Mouse (Mus musculus) gastrocnemius, adult 8-10 months (tissue): ENCODE data around the gene Rag2. TPM values are rescaled to one million over a fixed set of nuclear protein-coding genes. Genes with fewer than 3 reads are reported as not detected.

ENCODE experiments used
- DNase-seq, 2 experiments: peaks; one replicate each; pipeline ENCODE4 v3.0.0; 2022; ENCODE audit warnings: low spot score in 2 of 2
- total RNA-seq, 4 experiments: library from RNA; stranded (reverse); gene quantifications; 2 replicates each; pipeline ENCODE4 v1.2.4; 2022

Rag2 gene
- not detected for total RNA-seq

- DNase-seq, result no peak
Measured at GRCm38 (mm10) chr2:101624526-101624925, at the start of gene Rag2. Rag2 (plus strand) TSS chr2:101624718.

GRCm38 (mm10) chr2:101577243-101577642, 47.3 kb upstream of the Rag2 start:
- DNase-seq, result no peak

DNA sequence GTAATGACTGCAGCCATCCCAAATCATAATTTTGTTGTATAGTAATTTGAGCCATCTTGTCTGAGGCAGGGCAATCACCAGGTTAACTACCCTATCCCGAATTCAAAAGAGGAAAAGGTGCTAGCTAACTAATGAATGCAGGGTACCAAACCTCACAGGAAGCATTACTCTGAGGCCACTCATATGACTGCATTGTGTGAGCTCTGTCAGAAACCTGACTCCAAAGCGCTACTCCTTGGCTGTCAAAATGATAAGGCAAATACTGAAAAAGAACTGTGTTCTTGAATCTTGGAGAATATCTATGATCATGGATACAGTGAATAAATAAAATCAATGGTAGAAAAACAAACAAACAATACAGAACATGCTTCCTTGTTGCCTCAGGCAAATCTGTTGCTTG, 44.5 kb upstream of the Rag2 start:
- DNase-seq, result no peak

- no peak for DNase-seq
Measured at GRCm38 (mm10) chr2:101580428-101580827, 44.1 kb upstream of the Rag2 start.

GRCm38 (mm10) chr2:101580977-101581376, 43.5 kb upstream of the Rag2 start:
- no peak for DNase-seq

DNA sequence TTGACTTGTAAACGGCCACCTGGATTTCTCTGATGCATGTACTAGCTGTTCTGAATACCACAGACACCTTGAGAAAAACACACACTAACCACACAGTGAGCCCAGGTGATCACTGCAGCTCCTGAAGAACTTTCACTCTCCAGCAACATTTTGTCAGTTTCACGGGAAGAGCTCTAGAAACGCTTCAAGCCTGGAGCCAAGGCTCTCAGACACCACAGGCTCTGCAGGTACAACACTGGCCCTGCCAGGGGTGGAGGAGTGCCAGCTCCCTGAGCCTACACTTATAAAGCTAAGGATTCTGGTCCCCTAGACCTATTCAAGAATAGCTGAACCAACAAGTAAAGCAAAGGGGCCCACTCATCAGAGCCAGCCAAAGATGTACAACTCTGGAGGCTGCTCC, 43.1 kb upstream of the Rag2 start:
- no peak for DNase-seq

GRCm38 (mm10) chr2:101591356-101591755, 33.2 kb upstream of the Rag2 start:
- DNase-seq, result no peak

DNA sequence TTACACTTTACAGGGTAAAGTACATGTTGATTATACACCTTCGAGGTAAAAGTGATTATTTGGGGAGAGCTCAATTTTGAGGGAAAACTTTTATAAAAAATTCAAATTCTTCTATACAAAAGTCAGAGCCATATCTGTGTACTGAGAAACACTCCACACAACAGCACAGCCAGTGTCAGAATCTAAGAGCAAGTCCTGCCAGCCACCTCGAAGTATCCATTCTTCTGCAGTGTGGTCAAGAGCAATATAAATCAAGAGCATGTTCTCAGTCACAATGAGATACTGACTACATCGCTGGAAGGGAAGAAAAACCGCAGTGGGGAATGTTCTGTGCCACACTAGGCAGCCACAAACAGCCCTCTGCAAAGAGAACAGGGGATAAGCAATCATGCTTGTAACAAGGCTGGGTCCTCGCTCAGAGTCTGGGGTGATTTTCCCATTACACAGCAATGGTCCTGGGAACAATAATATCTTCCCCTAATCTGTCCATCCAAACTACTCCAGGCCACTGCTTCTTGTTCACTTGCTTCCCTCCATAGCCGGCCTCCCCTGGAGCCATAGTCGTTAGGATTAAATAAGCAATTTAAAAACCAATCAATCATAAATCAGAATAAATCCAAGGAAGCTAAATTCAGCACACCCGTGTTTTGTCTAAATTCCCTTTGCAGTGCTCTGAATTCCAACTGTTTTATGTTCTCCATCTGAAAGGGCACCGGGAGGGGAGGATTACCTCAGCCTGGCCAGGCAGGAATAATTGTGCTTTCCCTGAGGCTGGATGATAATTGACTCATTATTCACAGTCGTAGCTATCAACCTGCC, 32.3 kb upstream of the Rag2 start:
- DNase-seq, result no peak

- DNase-seq, result no peak
Measured at GRCm38 (mm10) chr2:101592886-101593285, 31.6 kb upstream of the Rag2 start.

- no peak for DNase-seq
Measured at GRCm38 (mm10) chr2:101594681-101595080, 29.8 kb upstream of the Rag2 start.

DNA sequence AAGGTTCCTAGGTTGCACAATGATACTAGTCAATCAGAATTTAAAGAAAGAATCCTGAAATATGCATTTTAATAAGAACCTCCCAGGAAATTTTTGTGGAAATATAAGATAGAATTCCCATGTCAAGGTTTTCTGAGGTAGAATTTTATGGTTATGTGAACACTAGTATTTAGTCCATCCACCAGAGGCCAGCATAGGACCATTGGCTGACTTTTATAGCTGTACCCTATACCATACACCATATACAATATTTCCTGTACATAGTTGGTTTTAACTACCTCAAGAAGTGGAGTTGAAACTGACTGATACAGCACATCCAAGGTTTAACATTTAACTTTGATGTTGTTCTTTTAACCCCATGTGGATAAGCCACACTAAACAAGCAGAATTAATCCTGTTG, 27.3 kb upstream of the Rag2 start:
- no peak for DNase-seq

GRCm38 (mm10) chr2:101598190-101599181, 26.0 kb upstream of the Rag2 start:
- DNase-seq, result no peak

DNA sequence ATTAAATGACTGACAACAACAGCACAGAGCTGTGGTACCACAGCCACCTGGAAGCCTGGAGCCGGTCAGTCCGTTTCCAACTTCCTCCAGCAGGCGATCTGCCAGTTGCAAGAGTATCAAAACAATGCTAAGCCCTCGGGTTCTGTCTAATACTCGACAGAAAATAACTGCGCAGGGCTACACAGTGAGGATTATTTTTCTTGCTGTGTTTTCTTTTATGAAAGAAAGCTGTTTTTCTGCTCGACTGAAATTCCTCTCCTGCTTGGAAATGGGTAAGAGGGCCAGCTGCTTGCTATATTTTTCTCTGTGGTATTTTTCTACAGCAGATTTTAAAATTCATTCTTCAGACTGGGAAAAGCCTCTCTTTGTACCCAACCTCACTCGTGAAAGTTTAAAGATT, 23.8 kb upstream of the Rag2 start:
- peak in 1 of 2 experiments; percentile 24 for DNase-seq

GRCm38 (mm10) chr2:101603099-101603498, 21.4 kb upstream of the Rag2 start:
- DNase-seq, result no peak

DNA sequence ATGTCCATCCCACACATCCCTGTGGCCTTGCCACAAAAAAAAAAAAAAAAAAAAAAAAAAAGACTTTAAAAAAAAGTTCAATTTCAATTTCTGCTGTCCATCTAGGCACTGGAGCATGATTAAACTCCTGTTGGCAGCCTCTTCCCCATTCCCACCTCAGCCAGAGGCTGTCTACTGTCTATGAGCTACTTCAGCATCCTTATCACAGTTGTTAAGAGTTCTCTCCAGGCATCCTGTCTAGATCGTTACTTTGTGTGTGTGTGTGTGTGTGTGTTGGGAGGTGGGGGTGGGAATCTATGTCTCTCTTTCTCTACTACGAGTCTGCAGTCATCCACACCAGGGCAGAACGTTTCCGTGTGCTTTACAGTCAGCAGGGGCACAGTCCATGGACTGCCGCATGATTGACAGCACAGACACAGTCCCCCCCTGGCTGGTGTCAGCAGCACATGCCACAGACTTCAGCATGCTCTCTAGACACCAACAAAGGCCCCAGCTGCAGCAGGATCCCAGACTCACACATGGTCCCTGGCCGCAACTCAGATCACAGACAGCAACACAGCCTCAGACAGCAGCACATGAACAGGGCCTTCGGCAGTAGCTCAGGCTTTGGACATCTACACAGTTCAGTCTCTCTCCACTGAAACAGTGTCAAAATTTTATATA, 16.2 kb upstream of the Rag2 start:
- DNase-seq, result no peak

DNA sequence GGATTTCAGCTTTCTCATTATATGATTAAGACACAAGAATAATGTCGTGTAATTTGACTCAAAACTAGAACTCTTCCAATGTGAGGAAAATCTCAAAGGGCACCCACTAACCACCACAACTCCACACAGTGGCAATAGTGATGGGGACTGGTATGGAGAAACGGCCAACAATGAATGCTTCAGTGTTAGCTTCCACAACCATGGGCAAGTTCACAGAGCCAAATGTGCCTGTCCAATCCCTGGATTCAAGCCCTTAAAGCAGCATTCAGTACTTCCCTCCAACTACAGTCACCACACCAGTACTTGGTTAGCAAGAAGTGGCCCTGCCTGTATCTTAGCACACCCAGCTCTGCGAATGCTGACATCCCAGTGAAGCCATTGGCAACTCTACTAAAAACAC, 13.7 kb upstream of the Rag2 start:
- no peak for DNase-seq

DNA sequence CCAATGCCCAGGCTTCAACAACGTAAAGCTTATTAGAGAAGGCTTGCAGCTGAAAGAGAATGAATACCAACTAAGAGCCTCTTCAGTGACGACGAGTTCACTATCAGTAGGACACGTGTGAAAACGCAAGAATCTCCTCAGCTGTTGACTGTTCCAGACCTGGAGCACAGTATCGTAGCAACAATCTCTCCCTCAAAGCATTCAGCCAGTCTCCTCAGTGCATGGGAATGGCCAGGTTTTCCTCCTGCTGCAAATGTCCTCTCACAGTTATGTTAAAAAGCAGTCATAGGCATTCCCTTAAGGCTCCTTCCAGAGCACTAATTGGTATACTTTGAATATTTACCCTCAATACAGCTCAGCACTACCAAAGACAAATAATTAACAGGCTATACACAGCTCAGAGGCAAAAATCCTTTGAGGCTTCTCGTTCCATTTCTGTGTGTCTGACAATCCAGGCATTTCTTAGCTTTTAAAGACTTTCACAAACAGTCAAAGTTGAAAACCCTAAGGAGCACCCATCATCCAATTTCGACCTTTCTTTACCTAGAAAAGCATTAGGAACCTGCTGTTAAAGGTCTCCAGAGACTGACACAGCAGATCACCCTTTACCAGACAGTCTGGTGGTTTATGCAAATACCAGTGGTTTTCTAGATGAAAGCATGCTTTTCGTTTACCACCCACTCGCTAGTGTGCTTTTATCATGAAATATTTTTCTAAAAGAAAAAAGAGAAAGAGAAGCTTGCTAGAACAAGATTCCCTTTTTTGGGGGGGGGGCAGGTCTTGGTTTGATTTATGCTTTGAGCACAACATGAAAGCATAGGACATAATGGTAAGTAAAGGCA, 8.8 kb upstream of the Rag2 start:
- DNase-seq, result no peak

DNA sequence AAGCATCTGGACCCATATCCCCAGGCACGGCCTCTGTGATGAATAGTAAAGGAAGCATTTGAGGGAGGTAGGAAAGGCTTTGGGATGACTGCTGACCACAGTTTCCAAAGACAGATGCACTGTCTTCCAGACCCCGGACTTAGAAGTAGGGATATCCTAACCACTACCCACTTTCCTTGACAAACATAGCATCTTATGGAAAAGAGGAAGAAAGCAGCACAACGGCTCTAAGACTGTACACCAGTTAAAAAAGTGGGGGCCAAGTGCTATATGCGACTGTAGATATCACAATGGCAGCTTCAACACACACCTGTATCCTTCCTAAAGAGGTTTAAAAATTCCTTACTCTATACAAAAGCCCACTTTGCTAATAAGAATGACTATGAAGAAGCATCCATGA, 6.1 kb upstream of the Rag2 start:
- DNase-seq, result no peak

DNA sequence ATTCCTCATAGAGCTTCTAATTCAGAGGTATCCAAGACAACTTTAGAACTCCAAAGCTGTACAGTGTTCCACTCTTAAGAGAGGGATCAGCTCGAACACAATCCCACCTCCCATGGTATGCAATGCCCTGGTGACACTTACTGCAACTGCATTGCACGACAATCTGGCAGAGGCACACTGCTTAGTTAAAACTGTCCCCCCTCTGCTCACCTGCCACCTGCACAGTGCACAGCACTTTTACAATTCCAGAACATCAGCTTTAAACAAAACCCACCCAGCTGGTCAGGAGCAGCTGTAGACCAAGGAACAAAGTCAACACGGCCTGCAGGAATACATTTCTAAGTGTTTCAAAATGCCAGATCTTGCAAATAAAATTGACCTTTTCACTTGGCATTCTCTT, 3.6 kb upstream of the Rag2 start:
- DNase-seq, result no peak

- DNase-seq, result no peak
Measured at GRCm38 (mm10) chr2:101621611-101622010, 2.9 kb upstream of the Rag2 start.

DNA sequence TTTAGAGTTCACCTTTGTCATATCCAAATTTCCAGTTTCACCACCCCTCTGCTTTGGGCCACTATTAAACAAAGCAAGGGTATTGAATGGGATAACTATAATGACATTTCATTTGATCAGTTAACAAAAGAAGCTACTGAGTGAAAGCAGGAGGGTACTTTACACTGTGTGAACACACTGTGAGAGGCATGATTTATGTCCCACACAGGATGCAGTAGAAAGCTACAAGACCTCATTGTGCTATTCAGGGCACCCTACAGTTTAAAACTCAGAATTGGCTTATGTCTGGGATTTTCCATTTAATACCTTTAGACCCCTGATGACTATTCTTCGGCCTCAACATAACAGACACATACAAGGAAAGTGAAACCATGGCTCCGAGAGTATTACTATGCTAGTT, 1.5 kb upstream of the Rag2 start:
- no peak for DNase-seq
